Mouse (Mus musculus): ENCODE data around the gene Cdc14b. TPM values are rescaled to one million over a fixed set of nuclear protein-coding genes. Genes with fewer than 3 reads are reported as not detected.

Gene Cdc14b
- polyA plus RNA-seq, 1 experiment from 2014 or later, result 3.5 TPM

DNA sequence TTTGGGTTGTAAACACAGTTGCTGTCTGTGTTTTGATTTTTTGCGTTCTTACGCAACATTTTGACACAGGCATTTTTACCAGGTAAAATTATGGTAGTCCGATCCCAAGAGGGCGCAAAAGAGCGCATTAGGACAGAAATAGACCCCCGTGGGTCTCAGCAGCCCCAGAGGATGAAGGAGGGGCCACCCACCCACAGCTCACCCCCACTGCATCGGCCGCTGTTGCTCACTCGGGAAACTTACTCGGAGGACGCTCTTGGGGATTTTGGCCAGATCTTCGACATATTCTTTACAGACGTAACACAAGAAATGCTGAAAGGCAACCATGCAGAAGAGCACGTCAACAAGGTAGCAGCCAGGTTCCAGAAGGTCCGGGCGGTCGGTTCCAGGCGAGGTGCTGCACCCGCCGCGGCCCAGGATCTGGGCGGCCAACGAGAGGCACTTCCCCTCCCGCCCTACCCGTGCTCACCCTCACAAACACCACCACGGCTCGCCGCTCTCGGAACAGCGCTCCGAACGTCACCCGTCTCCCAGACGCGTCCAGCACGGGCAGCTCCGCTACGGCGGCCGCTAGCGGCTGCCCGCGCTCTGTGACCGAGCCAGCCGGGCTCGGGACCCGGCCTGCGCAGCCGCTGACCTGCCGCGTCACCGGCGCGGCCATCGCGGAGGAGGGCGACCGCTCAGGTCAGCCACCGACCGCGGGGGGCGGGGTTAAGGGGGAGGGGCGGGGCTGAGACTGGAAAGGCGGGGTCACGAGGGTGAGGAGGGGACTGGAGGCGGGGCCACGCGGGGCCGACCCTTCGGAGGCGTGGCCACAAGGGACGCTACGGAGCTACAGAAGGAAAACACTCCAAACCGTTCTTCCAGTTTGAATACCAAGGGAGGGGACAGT, 37.2 kb upstream of the Cdc14b start, which contains the start of gene Aaed1:
Gene Aaed1, minus strand, starts transcription at position 687 of the 892 bp plus-strand sequence.
- Histone ChIP-seq H3K27ac (ENCODE audit: low read depth, low read length) (peak within 1 kb of the TSS; percentile 77), H3K9ac (ENCODE audit: low read length) (peak within 1 kb of the TSS; percentile 64), H3K36me3 (ENCODE audit: control insufficient read depth, insufficient read depth, low read length) (0 out of 2 replicates have a peak, but pooled peaks cover under 1% of the 10 kb centered on the region), H3K4me2 (ENCODE audit: low read length) (peak within 1 kb of the TSS; percentile 61), H3K4me3 (ENCODE audit: low read depth, low read length) (peak within 1 kb of the TSS; percentile 63), H3K4me1 (ENCODE audit: control insufficient read depth, insufficient read depth, low read length) (no peaks in the 10 kb centered on the region), H3K9me3 (replicated peaks; ENCODE audit: control insufficient read depth, low read length) (no peaks in the 10 kb centered on the region), H3K27me3 (replicated peaks; ENCODE audit: control insufficient read depth, insufficient read depth, low read length) (no peaks in the 10 kb centered on the region)
- under 1% methylated on average over 71 of the region's 74 CpGs for WGBS
- DNase-seq (ENCODE audit: low spot score) (peak; percentile 88), ATAC-seq (peak; percentile 91)

DNA sequence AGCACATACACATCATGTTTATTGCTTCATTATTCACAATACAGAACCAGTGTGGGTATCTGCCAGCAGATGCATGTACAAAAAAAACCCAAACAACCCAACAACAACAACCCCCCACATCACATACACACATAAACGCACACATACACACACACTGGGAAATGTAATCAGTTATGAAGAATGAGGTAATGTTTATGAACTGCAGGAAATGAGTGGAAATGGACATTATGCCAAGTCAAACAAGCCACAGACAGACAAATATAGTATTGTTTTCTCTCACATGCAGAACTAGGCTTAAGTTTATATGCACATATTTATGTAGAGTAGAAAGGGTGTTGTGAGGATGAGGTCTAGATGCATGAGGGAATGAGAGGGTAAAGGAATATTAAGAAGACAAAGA, 36.2 kb upstream of the Cdc14b start:
- Histone ChIP-seq H3K4me1 (ENCODE audit: control insufficient read depth, insufficient read depth, low read length) (no peaks in the 10 kb centered on the region), H3K27ac (ENCODE audit: low read depth, low read length) (no peak overlapping the region), H3K9me3 (replicated peaks; ENCODE audit: control insufficient read depth, low read length) (no peaks in the 10 kb centered on the region), H3K4me3 (ENCODE audit: low read depth, low read length) (no peak overlapping the region), H3K4me2 (ENCODE audit: low read length) (peak overlapping the region; percentile 61; the same call in 1 of the 2 replicates), H3K9ac (ENCODE audit: low read length) (no peak overlapping the region), H3K36me3 (ENCODE audit: control insufficient read depth, insufficient read depth, low read length) (0 out of 2 replicates have a peak, but pooled peaks cover 3% of the 10 kb centered on the region), H3K27me3 (replicated peaks; ENCODE audit: control insufficient read depth, insufficient read depth, low read length) (no peaks in the 10 kb centered on the region)
- no peak for DNase-seq (ENCODE audit: low spot score)
- 87% methylated on average over 1 of the region's 1 CpGs for WGBS
- no peak for ATAC-seq

DNA sequence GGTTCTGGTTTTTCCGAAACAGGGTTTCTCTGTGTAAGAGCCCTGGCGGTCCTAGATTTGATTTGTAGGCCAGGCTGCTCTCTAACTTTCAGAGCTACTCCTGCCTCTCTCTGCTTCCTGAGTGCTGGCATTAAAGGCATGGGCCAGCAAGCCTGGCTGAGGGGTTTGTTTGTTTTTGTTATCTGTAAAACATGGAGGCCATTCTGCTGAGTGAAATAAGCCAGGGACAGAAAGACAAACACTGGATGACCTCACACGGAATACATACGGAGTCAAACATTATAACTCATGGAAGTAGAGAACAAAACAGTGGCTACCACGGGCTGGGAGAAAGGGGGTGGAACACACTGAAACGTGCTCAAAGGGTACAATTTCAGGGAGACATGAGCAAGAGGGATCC, 35.5 kb upstream of the Cdc14b start:
- Histone ChIP-seq H3K4me2 (ENCODE audit: low read length) (no peak overlapping the region), H3K4me1 (ENCODE audit: control insufficient read depth, insufficient read depth, low read length) (no peaks in the 10 kb centered on the region), H3K4me3 (ENCODE audit: low read depth, low read length) (no peak overlapping the region), H3K36me3 (ENCODE audit: control insufficient read depth, insufficient read depth, low read length) (0 out of 2 replicates have a peak, but pooled peaks cover 3% of the 10 kb centered on the region), H3K27me3 (replicated peaks; ENCODE audit: control insufficient read depth, insufficient read depth, low read length) (no peaks in the 10 kb centered on the region), H3K27ac (ENCODE audit: low read depth, low read length) (no peak overlapping the region), H3K9ac (ENCODE audit: low read length) (no peak overlapping the region), H3K9me3 (replicated peaks; ENCODE audit: control insufficient read depth, low read length) (no peaks in the 10 kb centered on the region)
- WGBS, result 92% methylated on average over 6 of the region's 6 CpGs
- DNase-seq (ENCODE audit: low spot score) (no peak), ATAC-seq (no peak)

DNA sequence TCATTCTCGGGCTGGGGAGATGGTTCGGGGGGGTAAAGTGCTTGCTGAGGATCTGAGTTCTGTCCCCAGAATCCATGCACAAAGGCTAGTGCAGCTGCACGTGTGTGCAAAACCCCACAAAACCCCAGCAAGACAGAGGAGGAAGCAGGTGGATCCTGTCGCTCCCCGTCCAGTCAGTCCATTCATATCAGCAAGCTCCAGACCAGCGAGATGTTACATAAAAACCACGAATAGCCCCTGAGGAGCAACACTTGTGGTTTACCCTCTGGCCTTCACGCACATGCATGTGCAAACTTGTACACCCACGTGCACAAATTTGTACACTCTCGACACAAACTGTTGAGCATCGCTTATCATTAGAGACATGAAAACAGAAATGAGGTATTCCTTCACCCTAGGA, 34.8 kb upstream of the Cdc14b start:
- no peaks in the 10 kb centered on the region for H3K27me3 ChIP-seq (replicated peaks; ENCODE audit: control insufficient read depth, insufficient read depth, low read length)
- 90% methylated on average over 11 of the region's 11 CpGs for WGBS
- H3K9ac ChIP-seq (ENCODE audit: low read length), result no peak overlapping the region

DNA sequence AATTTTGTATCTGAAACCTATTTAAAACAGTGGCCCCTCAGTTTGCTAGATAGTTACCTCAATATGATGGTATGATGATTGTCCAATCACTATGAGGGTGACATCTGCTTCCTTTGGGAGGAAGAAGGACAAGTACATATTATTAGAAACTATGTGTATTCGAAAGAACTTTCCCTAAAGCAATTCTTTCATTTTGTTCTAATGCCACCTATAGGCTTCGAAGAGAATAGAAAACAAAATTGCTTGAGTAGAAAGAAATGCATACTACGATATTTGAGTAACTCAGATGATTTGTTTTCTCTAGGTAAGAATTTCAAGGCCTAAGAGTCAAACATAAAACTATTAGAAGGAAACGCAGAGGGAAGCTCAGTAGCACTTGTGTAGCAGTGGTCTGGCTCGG, 33.9 kb upstream of the Cdc14b start:
- peak; percentile 34 for DNase-seq (ENCODE audit: low spot score)
- 74% methylated on average over 5 of the region's 5 CpGs for WGBS
- Histone ChIP-seq H3K27ac (ENCODE audit: low read depth, low read length) (no peak overlapping the region), H3K4me1 (ENCODE audit: control insufficient read depth, insufficient read depth, low read length) (no peaks in the 10 kb centered on the region), H3K27me3 (replicated peaks; ENCODE audit: control insufficient read depth, insufficient read depth, low read length) (no peaks in the 10 kb centered on the region), H3K9me3 (replicated peaks; ENCODE audit: control insufficient read depth, low read length) (no peaks in the 10 kb centered on the region), H3K4me3 (ENCODE audit: low read depth, low read length) (no peak overlapping the region), H3K36me3 (ENCODE audit: control insufficient read depth, insufficient read depth, low read length) (0 out of 2 replicates have a peak, but pooled peaks cover 3% of the 10 kb centered on the region), H3K4me2 (ENCODE audit: low read length) (no peak overlapping the region), H3K9ac (ENCODE audit: low read length) (no peak overlapping the region)
- no peak for ATAC-seq

More for the DNA sequence above, 34.8 kb upstream of the Cdc14b start:
- Histone ChIP-seq H3K4me1 (ENCODE audit: control insufficient read depth, insufficient read depth, low read length) (no peaks in the 10 kb centered on the region), H3K27ac (ENCODE audit: low read depth, low read length) (no peak overlapping the region), H3K36me3 (ENCODE audit: control insufficient read depth, insufficient read depth, low read length) (0 out of 2 replicates have a peak, but pooled peaks cover 3% of the 10 kb centered on the region), H3K9me3 (replicated peaks; ENCODE audit: control insufficient read depth, low read length) (no peaks in the 10 kb centered on the region), H3K4me3 (ENCODE audit: low read depth, low read length) (no peak overlapping the region), H3K4me2 (ENCODE audit: low read length) (no peak overlapping the region)
- no peak for ATAC-seq
- DNase-seq (ENCODE audit: low spot score), result no peak

DNA sequence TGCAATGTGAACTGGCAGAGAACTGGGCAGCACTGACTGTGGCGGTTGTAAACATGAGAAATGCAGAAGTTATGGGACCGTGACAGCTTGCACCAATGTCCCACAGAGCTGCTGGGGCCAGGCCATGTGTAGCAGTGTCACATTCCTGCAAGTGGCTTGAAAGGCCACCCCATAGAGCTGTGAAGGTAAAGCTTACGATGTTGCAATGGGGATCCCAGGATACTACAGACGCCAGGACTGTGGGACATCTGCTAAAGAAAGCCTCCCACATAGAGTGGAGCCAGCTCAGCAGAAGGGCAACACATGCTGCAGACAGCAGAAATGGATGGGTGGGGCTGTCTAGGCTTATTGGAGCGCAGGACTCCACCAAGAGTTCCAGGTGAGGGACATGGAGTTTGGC, 32.4 kb upstream of the Cdc14b start:
- ATAC-seq (no peak), DNase-seq (ENCODE audit: low spot score) (no peak)
- Histone ChIP-seq H3K9me3 (replicated peaks; ENCODE audit: control insufficient read depth, low read length) (no peaks in the 10 kb centered on the region), H3K4me2 (ENCODE audit: low read length) (no peak overlapping the region), H3K27ac (ENCODE audit: low read depth, low read length) (no peak overlapping the region), H3K4me3 (ENCODE audit: low read depth, low read length) (no peak overlapping the region), H3K9ac (ENCODE audit: low read length) (no peak overlapping the region), H3K36me3 (ENCODE audit: control insufficient read depth, insufficient read depth, low read length) (0 out of 2 replicates have a peak, but pooled peaks cover 3% of the 10 kb centered on the region), H3K4me1 (ENCODE audit: control insufficient read depth, insufficient read depth, low read length) (no peaks in the 10 kb centered on the region), H3K27me3 (replicated peaks; ENCODE audit: control insufficient read depth, insufficient read depth, low read length) (no peaks in the 10 kb centered on the region)
- 88% methylated on average over 5 of the region's 5 CpGs for WGBS

DNA sequence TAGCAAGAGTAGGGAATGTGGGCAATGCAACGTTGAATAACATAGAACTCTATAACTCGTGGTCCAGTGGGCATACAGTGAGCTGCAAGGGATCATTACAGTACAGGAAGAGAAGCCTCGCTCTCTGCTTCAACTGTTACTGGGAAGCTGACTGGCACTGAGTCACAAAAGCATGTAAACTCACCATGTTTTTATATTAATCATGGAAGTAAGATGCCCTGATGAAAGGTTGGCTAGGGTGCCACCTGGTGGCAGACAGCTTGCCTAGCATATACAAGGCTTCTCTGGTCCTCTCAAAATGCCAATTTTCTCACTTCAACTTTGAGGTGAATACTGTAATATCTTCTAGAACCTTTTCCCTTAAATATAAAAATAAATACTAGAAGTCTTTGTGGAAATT, 31.0 kb upstream of the Cdc14b start:
- H3K9me3 ChIP-seq (replicated peaks; ENCODE audit: control insufficient read depth, low read length), result no peaks in the 10 kb centered on the region
- DNase-seq (ENCODE audit: low spot score) (peak; percentile 85), ATAC-seq (peak; percentile 69; the same call in 1 of the 2 replicates)
- 60% methylated on average over 3 of the region's 3 CpGs for whole genome bisulfite sequencing
- H3K9ac ChIP-seq (ENCODE audit: low read length), result no peak overlapping the region
- H3K36me3 ChIP-seq (ENCODE audit: control insufficient read depth, insufficient read depth, low read length), result 0 out of 2 replicates have a peak, but pooled peaks cover 3% of the 10 kb centered on the region
- H3K27ac ChIP-seq (ENCODE audit: low read depth, low read length), result no peak overlapping the region
- no peaks in the 10 kb centered on the region for H3K27me3 ChIP-seq (replicated peaks; ENCODE audit: control insufficient read depth, insufficient read depth, low read length)
- no peak overlapping the region for H3K4me2 ChIP-seq (ENCODE audit: low read length)
- no peaks in the 10 kb centered on the region for H3K4me1 ChIP-seq (ENCODE audit: control insufficient read depth, insufficient read depth, low read length)
- H3K4me3 ChIP-seq (ENCODE audit: low read depth, low read length), result no peak overlapping the region

DNA sequence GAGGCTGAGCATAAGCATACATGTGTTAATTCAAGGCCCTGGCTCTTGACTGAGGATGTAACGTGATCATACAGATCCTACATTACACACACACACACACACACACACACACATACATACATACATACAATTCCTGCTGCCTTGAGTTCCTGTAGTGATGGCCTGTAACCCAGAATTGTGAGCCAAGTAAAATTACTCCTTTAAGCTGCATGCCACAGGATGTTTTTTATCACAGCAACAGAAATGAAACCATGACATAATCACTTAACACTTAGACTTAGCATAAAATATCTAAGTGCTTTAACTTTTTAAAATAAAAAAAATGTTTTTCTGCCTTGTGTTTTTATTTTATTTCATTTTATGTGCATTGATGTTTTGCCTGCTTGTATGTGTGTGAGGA, 24.0 kb upstream of the Cdc14b start:
- Histone ChIP-seq H3K4me3 (ENCODE audit: low read depth, low read length) (no peak overlapping the region), H3K4me2 (ENCODE audit: low read length) (no peak overlapping the region), H3K36me3 (ENCODE audit: control insufficient read depth, insufficient read depth, low read length) (no peaks in the 10 kb centered on the region), H3K27me3 (replicated peaks; ENCODE audit: control insufficient read depth, insufficient read depth, low read length) (no peaks in the 10 kb centered on the region), H3K9ac (ENCODE audit: low read length) (no peak overlapping the region), H3K4me1 (ENCODE audit: control insufficient read depth, insufficient read depth, low read length) (no peaks in the 10 kb centered on the region), H3K27ac (ENCODE audit: low read depth, low read length) (no peak overlapping the region), H3K9me3 (replicated peaks; ENCODE audit: control insufficient read depth, low read length) (no peaks in the 10 kb centered on the region)
- ATAC-seq (no peak), DNase-seq (ENCODE audit: low spot score) (no peak)
- WGBS, result 91% methylated on average over 1 of the region's 1 CpGs

DNA sequence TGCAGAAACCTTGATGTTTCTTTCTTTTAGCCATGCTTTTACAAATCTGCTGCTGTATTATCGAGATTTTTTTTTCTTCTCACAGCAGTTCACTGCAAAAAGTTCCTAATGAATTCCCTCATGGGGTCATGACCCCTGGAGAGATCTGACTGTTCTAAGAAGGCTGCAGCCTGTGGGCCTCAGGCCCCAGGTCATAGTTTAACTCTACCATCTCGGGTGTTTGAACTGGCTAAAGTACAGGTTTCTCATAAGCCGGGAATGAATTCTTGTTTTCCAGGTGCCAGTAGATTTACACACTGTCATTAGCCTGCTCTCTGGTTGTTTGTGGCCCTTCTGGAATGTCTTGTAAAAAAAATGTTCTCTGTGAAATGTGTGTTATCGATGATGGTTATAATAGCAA, 11.7 kb upstream of the Cdc14b start:
- 47% methylated on average over 4 of the region's 4 CpGs for WGBS
- Histone ChIP-seq H3K36me3 (ENCODE audit: control insufficient read depth, insufficient read depth, low read length) (no peaks in the 10 kb centered on the region), H3K9ac (ENCODE audit: low read length) (no peak overlapping the region), H3K27ac (ENCODE audit: low read depth, low read length) (no peak overlapping the region), H3K9me3 (replicated peaks; ENCODE audit: control insufficient read depth, low read length) (0 out of 2 replicates have a peak, but pooled peaks cover 3% of the 10 kb centered on the region), H3K4me1 (ENCODE audit: control insufficient read depth, insufficient read depth, low read length) (no peaks in the 10 kb centered on the region), H3K27me3 (replicated peaks; ENCODE audit: control insufficient read depth, insufficient read depth, low read length) (no peaks in the 10 kb centered on the region), H3K4me3 (ENCODE audit: low read depth, low read length) (no peak overlapping the region), H3K4me2 (ENCODE audit: low read length) (no peak overlapping the region)
- ATAC-seq (no peak), DNase-seq (ENCODE audit: low spot score) (no peak)
